Mouse (Mus musculus) embryo, embryonic 10 days (tissue): ENCODE measurements at regions not wholly inside any gene's neighbourhood (a gene's known extent, or its start where the extent isn't known, plus 50 kb on each side); places are given as distances from the start of the nearest gene placed in this dataset.

ENCODE experiments used
- DNase-seq: peaks from one replicate; pipeline ENCODE4 v3.0.0-alpha.2; 2015; ENCODE audit warnings: low spot score

DNA sequence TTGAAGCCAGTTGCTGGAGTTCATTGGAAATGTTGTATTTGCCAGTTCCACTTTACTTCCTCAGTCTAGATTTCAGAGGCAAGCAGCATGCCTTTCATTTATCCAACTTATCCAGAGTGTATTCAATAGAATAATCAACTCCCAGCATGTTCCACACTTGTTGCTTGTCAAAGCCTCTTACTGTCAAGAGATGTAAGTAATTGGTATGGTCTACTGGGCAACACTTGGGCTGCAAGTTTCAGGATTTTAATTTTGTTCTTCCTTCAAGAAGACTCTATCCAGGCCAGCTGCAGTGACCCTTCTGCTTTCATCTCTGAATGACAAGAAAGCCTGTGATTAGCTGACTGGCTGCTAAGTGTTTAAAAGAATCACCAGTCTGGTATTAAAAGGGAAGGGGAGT is 3131.6 kb upstream of the Lrrc6 start:
- DNase-seq = no peak

DNA sequence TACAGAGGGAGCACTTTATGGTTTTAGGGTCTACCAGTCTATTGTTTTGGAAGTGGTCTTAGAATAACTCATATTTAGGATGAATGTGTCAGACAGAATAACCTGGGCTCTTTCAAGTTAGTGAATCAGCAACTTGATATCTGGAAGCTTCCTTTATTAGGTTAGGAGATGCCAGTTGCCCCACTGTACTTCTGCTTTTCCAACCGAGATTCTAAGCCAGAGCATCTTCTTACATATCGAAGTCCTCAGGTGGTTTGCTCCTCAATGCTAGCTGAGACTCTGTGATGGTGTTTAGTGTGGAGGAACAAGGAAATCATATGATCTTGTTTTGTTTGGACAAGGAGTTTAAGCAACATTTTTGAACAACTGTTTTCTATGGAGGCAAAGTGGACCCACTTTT is 3117.3 kb upstream of the Lrrc6 start:
- no peak for DNase-seq

- DNase-seq = no peak
Measured at GRCm38 (mm10) chr15:69614048-69614447, 3113.3 kb upstream of the Lrrc6 start.

DNA sequence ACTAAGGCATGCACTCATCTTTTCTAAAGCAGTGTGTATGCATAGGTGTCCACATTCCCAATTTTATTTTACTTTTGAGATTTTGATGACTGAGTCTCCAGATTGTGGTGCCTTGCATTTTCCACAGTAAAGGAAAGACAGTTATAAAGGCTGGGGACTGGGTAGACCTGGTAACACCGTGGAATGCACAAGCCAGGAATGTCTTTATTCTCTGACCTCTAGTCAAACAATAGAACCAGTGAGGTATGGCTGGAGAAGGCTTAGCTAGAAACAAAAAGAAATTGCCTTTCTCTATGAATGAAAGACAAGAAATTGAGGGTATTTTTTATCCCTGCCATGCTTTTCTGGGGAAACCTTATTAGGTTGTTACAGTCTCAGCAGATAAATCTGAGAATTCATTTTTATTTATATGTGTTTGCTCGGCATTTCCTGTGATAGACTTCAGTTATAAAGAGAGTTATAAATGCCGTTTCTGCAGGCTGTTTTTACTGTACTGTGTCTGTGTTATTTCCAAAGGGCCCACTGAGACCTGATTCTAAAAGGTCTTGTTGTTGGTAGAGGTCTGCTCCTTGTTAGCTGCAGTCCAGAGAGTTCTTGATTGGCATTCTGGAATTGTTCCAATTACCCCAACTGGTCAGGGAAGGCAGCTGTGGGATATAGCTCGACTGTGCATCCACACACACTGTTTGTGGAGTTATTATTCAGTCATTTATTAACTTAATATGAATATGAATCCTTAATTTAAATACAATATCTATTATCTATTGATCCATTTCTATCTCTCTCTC is 3090.7 kb upstream of the Lrrc6 start:
- DNase-seq = peak; percentile 47

- peak; percentile 21 for DNase-seq
Measured at GRCm38 (mm10) chr15:69588084-69588483, 3087.4 kb upstream of the Lrrc6 start.

- DNase-seq = peak; percentile 13
Measured at GRCm38 (mm10) chr15:69576742-69577141, 3076.0 kb upstream of the Lrrc6 start.

- DNase-seq = peak; percentile 79
Measured at GRCm38 (mm10) chr15:69575611-69576153, 3075.0 kb upstream of the Lrrc6 start.

DNA sequence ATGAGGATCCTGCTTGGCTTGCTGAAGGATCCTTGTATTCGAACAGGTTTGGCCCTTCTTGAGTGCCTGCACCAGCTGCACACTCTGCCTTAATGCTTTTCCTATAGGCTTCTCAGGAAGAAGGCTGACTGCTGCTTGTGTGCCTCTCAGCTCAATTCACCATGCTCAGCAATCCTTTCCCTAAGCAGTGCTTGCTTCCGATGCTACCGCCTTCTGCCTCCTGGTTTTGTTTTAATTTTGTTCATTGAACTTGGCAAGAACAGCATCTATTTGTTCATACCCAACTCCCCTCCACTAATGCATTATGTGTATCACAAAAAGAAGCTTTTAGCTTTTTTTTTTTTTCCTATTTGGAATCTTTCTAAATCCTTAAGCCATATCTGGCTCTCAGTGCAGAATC is 3053.5 kb upstream of the Lrrc6 start:
- DNase-seq = no peak

DNA sequence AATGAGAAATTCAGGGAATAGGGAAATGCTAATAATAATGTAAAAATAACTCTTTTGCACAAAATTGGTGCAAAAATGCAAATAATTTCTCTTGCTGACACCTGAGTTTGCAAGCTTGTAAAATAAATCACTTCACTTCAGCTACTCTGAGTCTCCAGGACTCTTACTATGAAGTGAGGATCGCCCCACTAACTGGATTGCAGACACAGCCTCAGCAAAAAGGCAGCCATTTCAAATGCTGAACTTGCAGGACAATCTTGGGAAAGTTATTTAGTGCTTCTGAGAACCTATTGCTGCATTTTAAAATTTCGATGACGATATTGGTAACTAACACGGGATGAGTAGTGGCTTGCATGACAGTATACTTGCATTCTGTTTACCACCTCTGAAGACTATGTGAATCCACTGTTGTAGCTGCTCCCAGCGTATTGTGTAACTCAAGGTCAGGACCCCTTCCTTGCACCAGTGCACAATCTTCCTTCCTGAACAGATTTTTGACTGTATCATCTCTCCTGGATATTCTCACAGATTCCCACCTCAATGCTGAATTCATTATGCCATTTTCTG is 3051.4 kb upstream of the Lrrc6 start:
- peak; percentile 38 for DNase-seq

DNA sequence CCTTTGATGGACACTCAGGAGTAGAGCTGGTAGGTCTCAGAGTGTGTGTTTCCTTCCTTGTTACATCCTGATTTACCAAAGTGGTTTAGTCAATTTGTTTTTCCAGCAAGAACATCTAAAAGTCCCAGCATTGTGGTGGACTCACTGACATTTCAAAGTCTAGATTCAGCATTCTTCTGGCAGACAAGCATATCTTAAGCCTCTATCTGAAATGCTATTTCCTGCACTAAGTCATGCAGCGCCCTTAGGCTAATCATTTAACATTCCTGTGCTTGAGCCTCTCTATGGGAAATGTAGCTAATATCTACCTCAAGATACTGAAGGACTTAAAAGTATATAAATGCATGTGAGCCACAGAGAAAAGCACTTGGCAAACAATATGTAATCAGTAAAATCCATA is 3050.3 kb upstream of the Lrrc6 start:
- peak; percentile 13 for DNase-seq

DNA sequence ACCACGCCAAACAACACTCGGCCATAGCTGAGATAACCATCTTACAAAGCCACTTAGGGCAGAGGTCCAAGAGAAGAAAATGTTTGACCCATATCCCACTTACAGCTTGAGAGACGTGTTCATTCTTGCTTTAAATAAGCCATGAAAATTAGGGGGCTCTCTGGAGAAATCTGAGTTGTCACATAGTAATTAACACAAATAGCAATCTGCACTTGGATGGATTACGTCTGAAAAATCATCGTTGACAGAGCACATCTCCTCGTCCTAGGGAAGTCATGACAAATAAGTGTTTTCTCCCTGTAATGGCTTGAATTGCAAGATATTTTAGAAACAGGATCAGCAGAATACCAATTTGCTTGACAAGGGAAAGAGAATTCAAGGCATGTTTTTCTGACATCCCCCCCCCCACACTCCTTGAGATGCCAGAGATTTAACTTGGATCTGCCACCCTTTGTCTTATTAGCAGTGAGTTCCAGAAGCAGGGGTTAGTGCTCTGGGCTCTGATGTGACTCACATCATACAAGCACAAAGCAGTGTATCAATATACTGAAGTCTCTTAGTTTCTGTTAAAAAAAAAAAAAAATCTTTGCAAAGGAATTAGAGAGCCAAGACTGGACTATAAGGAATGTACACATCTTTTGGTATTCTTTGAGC is 3025.9 kb upstream of the Lrrc6 start:
- DNase-seq = peak; percentile 4

GRCm38 (mm10) chr15:69484421-69485074 is 2983.8 kb upstream of the Lrrc6 start:
- DNase-seq = no peak

DNA sequence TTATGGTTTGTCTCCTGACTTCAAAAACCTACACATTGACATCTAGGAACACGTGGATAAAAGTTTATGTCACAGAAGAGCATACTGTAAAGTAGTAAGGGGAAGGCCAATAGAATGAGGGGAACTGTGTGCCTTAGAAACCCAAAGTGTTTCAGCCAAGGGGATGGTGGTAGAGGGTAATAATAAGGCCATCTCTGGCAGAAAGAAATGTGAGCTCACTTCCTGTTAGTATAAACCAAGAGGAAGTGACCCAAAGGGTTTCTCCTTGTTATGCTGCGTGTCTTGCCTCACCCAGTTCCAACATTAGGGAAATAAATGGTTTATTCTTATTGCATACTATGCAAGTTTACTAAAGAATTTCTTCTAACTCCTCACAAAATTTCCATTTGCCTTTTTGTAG is 2982.4 kb upstream of the Lrrc6 start:
- no peak for DNase-seq

DNA sequence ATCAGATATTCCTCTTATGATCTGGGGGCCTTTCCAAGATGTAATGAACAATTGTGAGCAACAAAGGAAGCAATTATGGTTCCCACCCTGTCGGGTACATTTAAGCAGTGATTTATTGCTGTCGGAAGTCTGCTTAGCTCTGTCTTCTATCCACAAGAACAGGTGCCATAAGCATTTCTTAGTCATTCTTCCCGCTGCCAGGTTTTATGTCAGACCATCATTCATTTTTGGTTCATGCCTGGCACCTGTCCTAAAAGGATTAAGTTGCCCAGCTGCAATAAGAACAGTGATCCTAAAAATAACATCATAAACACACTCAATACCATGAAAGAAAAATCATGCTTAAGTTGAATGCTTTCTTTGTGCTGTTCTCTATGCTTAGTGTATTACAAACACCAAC is 2980.4 kb upstream of the Lrrc6 start:
- DNase-seq = no peak

DNA sequence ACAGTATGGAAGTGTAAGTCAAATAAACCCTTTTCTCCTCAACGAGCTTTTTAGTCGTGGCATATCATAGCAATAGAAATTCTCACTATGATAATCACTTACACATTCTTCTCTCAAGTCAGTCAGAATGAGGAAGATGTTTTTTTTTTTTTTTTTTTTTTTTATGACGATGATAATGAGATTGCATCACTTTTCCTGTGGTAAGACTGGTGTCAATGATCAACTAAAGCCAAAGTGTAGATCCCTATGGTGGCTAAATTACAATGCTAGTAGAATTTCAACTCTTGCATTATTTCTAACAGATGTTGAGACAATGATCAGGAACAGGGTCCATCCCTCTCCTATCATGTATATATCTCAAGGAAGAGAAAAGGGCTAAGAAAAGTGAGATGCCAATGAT is 2976.3 kb upstream of the Lrrc6 start:
- no peak for DNase-seq

DNA sequence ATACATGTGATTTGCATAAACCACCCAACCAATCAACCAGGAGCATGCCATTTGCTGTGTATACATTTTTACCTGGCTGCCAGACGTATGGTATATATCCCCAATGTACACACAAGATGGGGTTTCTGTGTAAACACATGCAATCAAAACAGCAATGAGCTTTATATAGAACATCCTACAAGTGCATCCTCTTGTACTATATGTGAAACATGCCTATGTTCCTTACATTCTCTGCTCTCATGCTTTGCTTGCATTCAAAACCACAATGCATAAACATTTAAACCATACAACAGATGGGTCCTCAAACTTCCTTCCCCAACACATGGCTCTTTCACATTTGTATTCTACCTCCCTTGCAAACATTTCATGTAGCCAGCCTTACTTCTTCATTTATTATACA is 2968.9 kb upstream of the Lrrc6 start:
- no peak for DNase-seq

- DNase-seq = no peak
Measured at GRCm38 (mm10) chr15:69460581-69461194, 2960.0 kb upstream of the Lrrc6 start.

GRCm38 (mm10) chr15:69457473-69457872 is 2956.8 kb upstream of the Lrrc6 start:
- no peak for DNase-seq

DNA sequence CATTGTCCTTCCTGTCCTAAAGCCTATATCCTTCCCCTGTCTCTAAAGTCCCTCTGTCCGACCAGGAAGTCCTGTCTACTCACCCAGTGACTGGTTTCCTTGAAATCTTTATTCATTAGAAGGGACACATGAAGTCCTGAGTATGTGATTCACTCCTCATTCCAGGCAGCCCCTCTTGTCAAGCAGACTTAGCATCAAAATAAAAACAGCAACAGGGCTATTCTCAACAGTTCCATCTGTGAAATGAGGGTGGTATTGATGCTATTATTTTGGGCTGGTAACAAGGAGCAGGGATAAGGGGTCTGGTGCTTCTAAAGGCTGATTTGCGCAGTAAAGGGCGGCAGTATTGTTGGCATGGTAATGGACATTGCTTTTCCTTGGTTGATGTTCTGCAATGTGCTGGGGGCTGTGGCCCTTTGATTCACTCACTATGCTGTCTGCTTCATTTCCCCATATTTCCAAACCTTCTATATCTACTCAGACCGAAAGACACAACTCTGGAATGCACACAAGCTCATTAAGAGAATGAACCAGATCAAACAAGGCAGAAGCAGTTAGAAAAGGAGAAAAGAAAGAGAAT is 2955.6 kb upstream of the Lrrc6 start:
- no peak for DNase-seq

DNA sequence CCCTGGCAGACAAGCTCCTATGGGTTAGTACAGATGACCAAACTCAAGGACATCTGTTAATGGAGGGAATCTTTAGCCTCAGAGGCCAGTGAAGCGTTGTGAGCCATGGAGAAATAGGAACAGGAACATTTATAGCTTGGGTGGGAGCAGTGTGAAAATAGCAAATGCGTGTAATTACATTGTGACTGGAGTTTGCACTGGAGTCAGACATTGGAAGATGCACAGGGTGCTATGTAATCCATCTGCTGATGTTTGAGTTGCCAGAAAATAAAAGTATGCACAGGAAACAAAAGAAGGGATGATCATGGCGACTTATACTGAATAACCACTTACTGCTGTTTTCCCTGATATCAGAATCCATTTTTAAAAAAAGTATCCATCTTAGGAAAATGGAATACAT is 2940.3 kb upstream of the Lrrc6 start:
- no peak for DNase-seq

GRCm38 (mm10) chr15:69413531-69414011 is 2912.9 kb upstream of the Lrrc6 start:
- no peak for DNase-seq

DNA sequence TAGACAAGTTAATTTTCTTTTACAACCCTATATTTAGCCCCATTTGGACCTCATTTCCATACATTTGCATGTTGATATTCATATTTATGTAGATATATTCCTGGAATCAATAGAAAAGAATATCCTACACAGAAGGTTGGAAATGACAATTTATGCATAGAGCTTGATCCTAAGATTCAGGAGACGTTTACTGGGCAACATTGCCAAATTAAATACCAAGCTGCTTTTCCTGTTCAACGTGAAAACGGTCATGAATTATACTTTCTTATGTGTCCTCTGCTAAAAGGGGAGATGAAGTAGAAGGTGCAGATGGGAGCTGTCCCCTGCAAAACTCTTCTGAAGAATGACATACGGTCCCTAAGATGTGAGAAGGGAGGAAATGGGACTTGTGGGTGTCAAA is 2888.9 kb upstream of the Lrrc6 start:
- DNase-seq = no peak
